Comparison of ENCODE assay signal across 8 mouse cellular contexts in the genomic region with DNA sequence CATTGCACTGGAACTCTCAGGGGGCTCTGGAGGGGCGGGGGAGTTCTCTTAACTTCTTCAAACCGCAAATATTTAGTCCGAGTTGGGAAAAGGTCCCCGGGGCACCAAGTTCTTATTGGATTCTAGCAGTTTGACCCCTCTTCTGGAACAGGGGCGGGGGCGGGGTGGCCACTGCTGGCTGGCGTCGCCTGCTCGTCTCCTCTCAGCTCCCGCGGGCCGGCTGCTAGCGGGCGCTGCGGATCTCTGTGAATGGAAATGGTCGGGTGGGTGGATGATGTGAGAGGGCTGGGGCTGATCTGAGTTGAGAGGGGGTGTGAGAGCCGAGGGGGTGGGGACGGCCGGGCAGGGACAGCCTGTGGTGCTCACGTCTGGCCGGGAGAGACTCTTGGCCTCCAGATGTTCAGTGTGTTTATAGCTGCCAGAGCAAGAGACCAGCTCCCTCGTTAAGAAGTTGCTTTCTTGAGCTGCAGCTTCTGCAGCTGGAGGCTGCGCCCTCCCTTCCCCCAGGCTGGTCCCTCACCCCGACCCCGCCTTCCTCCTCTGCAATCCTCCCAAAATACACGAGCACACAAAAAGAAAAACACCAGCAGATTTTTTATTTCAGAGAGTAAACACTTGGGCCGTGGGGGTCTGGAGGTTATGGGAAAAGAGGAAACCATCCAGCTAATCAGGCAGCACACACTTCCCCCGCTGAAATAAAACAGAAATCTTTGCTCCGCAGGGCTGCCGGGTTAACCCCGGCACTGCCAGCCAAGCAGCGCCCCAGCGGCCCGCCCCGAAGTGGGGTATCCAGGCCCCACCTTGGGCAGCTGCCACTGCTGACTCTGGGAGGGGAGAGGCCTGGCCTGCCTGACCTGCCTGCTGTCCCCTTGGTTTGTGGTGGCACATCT. TPM values are rescaled to one million over a fixed set of nuclear protein-coding genes. Genes with fewer than 3 reads are reported as not detected.
A peak's percentile ranks its signal among the peaks of the same experiment; 100 is the strongest.
DNase-seq lines count a peak whose midpoint lies in the region; ATAC-seq and TF ChIP-seq lines count a peak whose summit lies in the region.

No protein-coding gene starts in this region.

- WGBS in forebrain, embryonic 10.5 days = under 1% methylated on average over 35 of the region's 35 CpGs
- WGBS in heart, postnatal 0 days = 2% methylated on average over 35 of the region's 35 CpGs
- 1% methylated on average over 35 of the region's 35 CpGs for WGBS in lung, postnatal 0 days
- WGBS in olfactory bulb, adult 2 months = 5% methylated on average over 35 of the region's 35 CpGs

- peaks cover 61% of the 10 kb centered on the region for H3K4me1 ChIP-seq in forebrain, embryonic 10.5 days
- peaks cover 44% of the 10 kb centered on the region for H3K4me1 ChIP-seq in heart, postnatal 0 days (ENCODE audit: control insufficient read depth, insufficient read depth)
- peaks cover 29% of the 10 kb centered on the region for H3K4me1 ChIP-seq in lung, postnatal 0 days (ENCODE audit: insufficient read depth, low read depth, low read length)
- H3K4me1 ChIP-seq in olfactory bulb, adult 2 months (ENCODE audit: control insufficient read depth, insufficient read depth, low read length) = peaks cover 21% of the 10 kb centered on the region

- H3K4me3 ChIP-seq in forebrain, embryonic 10.5 days = peak overlapping the region; percentile 47
- H3K4me3 ChIP-seq in heart, postnatal 0 days (ENCODE audit: low read depth, low read length) = peak overlapping the region; percentile 40
- H3K4me3 ChIP-seq in lung, postnatal 0 days (ENCODE audit: low read depth, low read length) = peak overlapping the region; percentile 28; the same call in 1 of the 2 replicates
- peak overlapping the region; percentile 36 for H3K4me3 ChIP-seq in olfactory bulb, adult 2 months (ENCODE audit: insufficient read depth, low read depth, low read length)

- peak overlapping the region; percentile 68 for H3K4me2 ChIP-seq in heart, postnatal 0 days (ENCODE audit: low read depth, low read length)
- peak overlapping the region; percentile 49 for H3K4me2 ChIP-seq in lung, postnatal 0 days (replicated peaks; ENCODE audit: low read depth, low read length)

- H3K27ac ChIP-seq in forebrain, embryonic 10.5 days = peak overlapping the region; percentile 57; the same call in 1 of the 2 replicates
- peak overlapping the region; percentile 85 for H3K27ac ChIP-seq in heart, postnatal 0 days (ENCODE audit: low read depth)
- peak overlapping the region; percentile 84 for H3K27ac ChIP-seq in lung, postnatal 0 days (ENCODE audit: low read length)
- H3K27ac ChIP-seq in olfactory bulb, adult 2 months (ENCODE audit: insufficient read depth, low read depth, low read length) = peak overlapping the region; percentile 31; the same call in 1 of the 2 replicates

- H3K27me3 ChIP-seq in forebrain, embryonic 10.5 days (ENCODE audit: poor library complexity, severe bottlenecking) = peaks cover 100% of the 10 kb centered on the region
- H3K27me3 ChIP-seq in heart, postnatal 0 days (ENCODE audit: control insufficient read depth, insufficient read depth, low read length) = no peaks in the 10 kb centered on the region
- no peaks in the 10 kb centered on the region for H3K27me3 ChIP-seq in lung, postnatal 0 days (replicated peaks; ENCODE audit: insufficient read depth, low read length)

- H3K9ac ChIP-seq in heart, postnatal 0 days (replicated peaks; ENCODE audit: low read depth, low read length) = peak overlapping the region; percentile 52; the same call in 1 of the 2 replicates
- 0 out of 2 replicates have a peak overlapping the region, but pooled peaks have one; percentile 12 for H3K9ac ChIP-seq in lung, postnatal 0 days (replicated peaks; ENCODE audit: low read depth)

- TF ChIP-seq CTCF in heart, postnatal 0 days (IDR thresholded peaks at IDR 0.05; ENCODE audit: low read depth) = no peak
- TF ChIP-seq CTCF in lung, postnatal 0 days (IDR thresholded peaks at IDR 0.05) = peak; percentile 52
- TF ChIP-seq CTCF in olfactory bulb, adult 2 months (IDR thresholded peaks at IDR 0.05; ENCODE audit: insufficient read depth, low read depth, low read length) = no peak

- DNase-seq in spleen, adult 18-20 months = peak; percentile 66 to 70
- no peak for DNase-seq in spleen, adult 12 weeks (ENCODE audit: low spot score)
- peak; percentile 57 for DNase-seq in forebrain, embryonic 10.5 days (ENCODE audit: extremely low spot score, low spot score)
- DNase-seq in heart, postnatal 0 days (ENCODE audit: low spot score) = peak; percentile 88
- DNase-seq in kidney, postnatal 10 days = peak; percentile 89
- DNase-seq in lung, postnatal 0 days (ENCODE audit: low spot score) = peak; percentile 94
- DNase-seq in thymus, postnatal 25 days = peak; percentile 87

- TF ChIP-seq EP300 in heart, postnatal 0 days (IDR thresholded peaks at IDR 0.05; ENCODE audit: low read depth) = peak; percentile 80
- TF ChIP-seq EP300 in lung, postnatal 0 days (IDR thresholded peaks at IDR 0.05) = peak; percentile 98

- ATAC-seq in heart, postnatal 0 days (ENCODE audit: insufficient read depth, low read depth) = peak; percentile 83
- ATAC-seq in lung, postnatal 0 days = peak; percentile 92

- TF ChIP-seq POLR2A in olfactory bulb, adult 2 months (IDR thresholded peaks at IDR 0.05; ENCODE audit: insufficient read depth, low read depth, low read length) = no peak

- no peaks in the 10 kb centered on the region for H3K36me3 ChIP-seq in forebrain, embryonic 10.5 days (replicated peaks)
- H3K36me3 ChIP-seq in heart, postnatal 0 days (replicated peaks; ENCODE audit: control insufficient read depth, insufficient read depth, low read length) = no peaks in the 10 kb centered on the region
- H3K36me3 ChIP-seq in lung, postnatal 0 days (ENCODE audit: insufficient read depth, low read length) = no peaks in the 10 kb centered on the region

- no peaks in the 10 kb centered on the region for H3K9me3 ChIP-seq in forebrain, embryonic 10.5 days
- no peaks in the 10 kb centered on the region for H3K9me3 ChIP-seq in heart, postnatal 0 days (replicated peaks; ENCODE audit: control insufficient read depth, low read length)
- H3K9me3 ChIP-seq in lung, postnatal 0 days (ENCODE audit: low read length) = no peaks in the 10 kb centered on the region

RNA-seq across cellular contexts. Expression of a gene that starts 36.2 kb away (rescaled TPM):
- 27.3 and 28.1 TPM in 2 replicates for polyA plus RNA-seq in forebrain, embryonic 10.5 days (2016; fragmentation: Nextera tagmentation; extraction: Ambion mirVana)
- total RNA-seq in heart, postnatal 0 days (2014; rRNA removed; ENCODE audit: low replicate concordance) = 55.8 and 72.7 TPM in 2 replicates
- polyA plus RNA-seq in heart, postnatal 0 days (2015; fragmentation: Nextera tagmentation; extraction: Ambion mirVana) = 31.6 and 34.3 TPM in 2 replicates
- 78.2 and 113 TPM in 2 replicates for polyA plus RNA-seq in lung, postnatal 0 days (2015; fragmentation: Nextera tagmentation; extraction: Ambion mirVana)
- polyA plus RNA-seq in olfactory bulb, adult 2 months (2012; ENCODE audit: insufficient read depth, insufficient read length, low replicate concordance, missing spikeins) = 180 and 306 TPM in 2 replicates

Comparison
In these comparisons a context has a peak if more than half of its experiments do, and no peak if none do; other contexts are left out.
1. H3K27ac ChIP-seq: peak in every context shown above with its lines; median percentile 85 in heart, postnatal 0 days; 84 in lung, postnatal 0 days; 57 in forebrain, embryonic 10.5 days; 31 in olfactory bulb, adult 2 months.